Mouse (Mus musculus): ENCODE data around the gene Entpd4b.
"Not testable (repeated sequence)": the region's sequence is repeated elsewhere in the genome, so short reads cannot be mapped to it uniquely, and the experiment has no call there.

DNA sequence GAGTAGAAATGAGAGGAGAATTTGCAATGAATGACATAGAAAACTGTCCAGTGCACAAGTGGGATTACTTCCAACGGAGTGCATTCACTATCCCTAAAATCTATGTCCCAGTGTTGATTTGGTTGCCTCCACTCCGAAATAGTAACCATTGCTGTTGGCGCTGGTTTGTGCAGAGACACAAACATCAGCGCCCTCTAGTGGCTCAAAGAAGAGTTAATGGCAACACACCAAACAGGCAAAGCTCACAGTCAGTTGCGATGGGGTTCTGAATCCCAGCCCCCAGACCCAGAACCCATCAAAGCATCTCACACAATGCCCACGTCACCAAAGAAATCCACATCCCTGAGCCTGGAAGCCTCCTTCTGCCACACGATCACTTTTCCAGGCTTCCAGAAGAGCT lies 11.2 kb upstream of the Entpd4b start:
- not testable (repeated sequence) for TF ChIP-seq USF1 (IDR thresholded peaks at IDR 0.05; ENCODE audit: low read depth); POLR2A (IDR thresholded peaks at IDR 0.05; ENCODE audit: insufficient read length, low read depth); MYOD1 (IDR thresholded peaks at IDR 0.05; ENCODE audit: control insufficient read depth in 1 of 3, insufficient read length in 2 of 3, low read depth in 2 of 3)
